Mouse (Mus musculus) cerebellum, adult 2 months (tissue): Measurements from ENCODE around the gene Spryd3. TPM values are rescaled to one million over a fixed set of nuclear protein-coding genes. Genes with fewer than 3 reads are reported as not detected.

Source experiments
- DNase-seq, 2 experiments: peaks; one replicate each; pipeline ENCODE4 v3.0.0; 2021
- H3K27ac ChIP-seq: fragments of 200-500 bp; 2 replicates; pipeline ENCODE4 v1.5.1; 2012; ENCODE audit warnings: low read length, control low read depth, inconsistent platforms; ENCODE audit not compliant: insufficient read depth
- H3K27me3 ChIP-seq: fragments of 200-500 bp; 2 replicates; pipeline ENCODE4 v1.6.1; 2012; ENCODE audit warnings: inconsistent platforms, mild to moderate bottlenecking, low read length, moderate library complexity; ENCODE audit not compliant: control insufficient read depth, insufficient read depth
- H3K4me1 ChIP-seq: fragments of 200-500 bp; 2 replicates; pipeline ENCODE4 v1.6.1; 2011; ENCODE audit warnings: low read length; ENCODE audit not compliant: control insufficient read depth, insufficient read depth
- H3K4me3 ChIP-seq: fragments of 200-500 bp; replicated peaks from 2 replicates; pipeline ENCODE3; 2011; ENCODE audit warnings: mild to moderate bottlenecking, low read depth, low read length, control low read depth; ENCODE audit not compliant: insufficient read depth
- CTCF ChIP-seq: fragments of 200-500 bp; IDR thresholded peaks from 2 replicates; pipeline ENCODE4 v1.5.1; 2011; ENCODE audit warnings: low read depth, mild to moderate bottlenecking, control low read depth, low read length, moderate library complexity, borderline replicate concordance; ENCODE audit not compliant: insufficient read depth
- POLR2A ChIP-seq: fragments of 200-500 bp; IDR thresholded peaks from 2 replicates; pipeline ENCODE4 v1.6.1; 2011; ENCODE audit warnings: low read length, control low read depth, borderline replicate concordance; ENCODE audit not compliant: insufficient read depth
- WGBS: fragments of 180-500 bp; shearing (Covaris S2); methylation state at CpG from one replicate; pipeline ENCODE4 v1.1.7; 2018; 5-methylcytosine and 5-hydroxymethylcytosine counted together
- polyA plus RNA-seq: library from polyadenylated mRNA; depleted of rRNA; stranded (reverse); fragments of >200 nt; gene quantifications from 2 replicates; pipeline ENCODE4 v1.2.3, GENCODE M21; 2012

The Spryd3 gene
- polyA plus RNA-seq, 1 experiment = 161 TPM

GRCm38 (mm10) chr15:102097991-102098555 is 38.0 kb downstream of the Spryd3 start:
- no peak overlapping the region for H3K27ac ChIP-seq
- no peak for DNase-seq
- no peaks in the 10 kb centered on the region for H3K4me1 ChIP-seq
- H3K27me3 ChIP-seq = no peaks in the 10 kb centered on the region
- 33% methylated on average over 5 of the region's 5 CpGs for WGBS
- no peak overlapping the region for H3K4me3 ChIP-seq
- TF ChIP-seq POLR2A = no peak
- no peak for TF ChIP-seq CTCF

- peak in 1 of 2 experiments; percentile 2 for DNase-seq
- H3K4me1 ChIP-seq = no peaks in the 10 kb centered on the region
- no peaks in the 10 kb centered on the region for H3K27me3 ChIP-seq
- TF ChIP-seq CTCF = no peak
- TF ChIP-seq POLR2A = no peak
- no peak overlapping the region for H3K27ac ChIP-seq
- 70% methylated on average over 8 of the region's 8 CpGs for WGBS
- no peak overlapping the region for H3K4me3 ChIP-seq
Measured at GRCm38 (mm10) chr15:102097147-102097915, 38.7 kb downstream of the Spryd3 start.

GRCm38 (mm10) chr15:102094988-102095387 is 41.0 kb downstream of the Spryd3 start:
- TF ChIP-seq POLR2A (no peak), CTCF (no peak)
- DNase-seq = no peak
- no peaks in the 10 kb centered on the region for H3K4me1 ChIP-seq
- no peak overlapping the region for H3K4me3 ChIP-seq
- no peak overlapping the region for H3K27ac ChIP-seq
- WGBS = 85% methylated on average over 16 of the region's 16 CpGs
- H3K27me3 ChIP-seq = no peaks in the 10 kb centered on the region

GRCm38 (mm10) chr15:102094157-102094556 is 41.9 kb downstream of the Spryd3 start:
- H3K4me3 ChIP-seq = no peak overlapping the region
- no peak overlapping the region for H3K27ac ChIP-seq
- H3K27me3 ChIP-seq = no peaks in the 10 kb centered on the region
- H3K4me1 ChIP-seq = no peaks in the 10 kb centered on the region
- no peak for DNase-seq
- TF ChIP-seq POLR2A (no peak), CTCF (no peak)
- WGBS = 60% methylated on average over 2 of the region's 2 CpGs

GRCm38 (mm10) chr15:102092222-102092621 is 43.8 kb downstream of the Spryd3 start:
- no peak overlapping the region for H3K4me3 ChIP-seq
- no peaks in the 10 kb centered on the region for H3K27me3 ChIP-seq
- H3K4me1 ChIP-seq = no peaks in the 10 kb centered on the region
- whole genome bisulfite sequencing = 92% methylated on average over 4 of the region's 4 CpGs
- H3K27ac ChIP-seq = no peak overlapping the region
- TF ChIP-seq CTCF = no peak
- TF ChIP-seq POLR2A = no peak
- DNase-seq = no peak

GRCm38 (mm10) chr15:102091688-102092087 is 44.3 kb downstream of the Spryd3 start:
- WGBS = 61% methylated on average over 1 of the region's 1 CpGs
- Histone ChIP-seq H3K27me3 (no peaks in the 10 kb centered on the region), H3K4me3 (no peak overlapping the region), H3K27ac (no peak overlapping the region), H3K4me1 (no peaks in the 10 kb centered on the region)
- no peak for TF ChIP-seq POLR2A
- TF ChIP-seq CTCF = no peak
- no peak for DNase-seq

GRCm38 (mm10) chr15:102091063-102091679 is 44.9 kb downstream of the Spryd3 start:
- Histone ChIP-seq H3K4me3 (no peak overlapping the region), H3K27ac (no peak overlapping the region), H3K27me3 (no peaks in the 10 kb centered on the region), H3K4me1 (no peaks in the 10 kb centered on the region)
- no peak for DNase-seq
- TF ChIP-seq POLR2A = no peak
- TF ChIP-seq CTCF = no peak
- WGBS = 87% methylated on average over 12 of the region's 12 CpGs

GRCm38 (mm10) chr15:102089914-102090585 is 46.0 kb downstream of the Spryd3 start:
- Histone ChIP-seq H3K27ac (no peak overlapping the region), H3K27me3 (no peaks in the 10 kb centered on the region), H3K4me3 (no peak overlapping the region), H3K4me1 (no peaks in the 10 kb centered on the region)
- DNase-seq = no peak
- 84% methylated on average over 12 of the region's 12 CpGs for WGBS
- no peak for TF ChIP-seq CTCF
- no peak for TF ChIP-seq POLR2A
